Mouse (Mus musculus) forebrain, embryonic 14.5 days (tissue): ENCODE measurements around the gene Pja2. TPM values are rescaled to one million over a fixed set of nuclear protein-coding genes. Genes with fewer than 3 reads are reported as not detected.
A peak's percentile ranks its signal among the peaks of the same experiment; 100 is the strongest.

Source experiments
- ATAC-seq: fragments of 200-750 bp; cut with Nextera tagmentation; 2 replicates; pipeline ENCODE4 v1.8.0; 2017; ENCODE audit warnings: mild to moderate bottlenecking, moderate library complexity
- DNase-seq: peaks from one replicate; pipeline ENCODE4 v3.0.0-alpha.2; 2015; ENCODE audit warnings: low spot score
- H3K27ac ChIP-seq: fragments of 300-500 bp; sonication (generic); 2 replicates; pipeline ENCODE4 v1.5.1; 2014; ENCODE audit warnings: low read depth, mild to moderate bottlenecking, control low read depth, low read length, moderate library complexity
- H3K27me3 ChIP-seq: fragments of 300-500 bp; sonication (generic); replicated peaks from 2 replicates; pipeline ENCODE4 v1.6.1; 2014; ENCODE audit warnings: low read length, control low read depth, mixed read lengths; ENCODE audit not compliant: control insufficient read depth, insufficient read depth
- H3K36me3 ChIP-seq: fragments of 300-500 bp; sonication (generic); 2 replicates; pipeline ENCODE4 v1.6.1; 2014; ENCODE audit warnings: low read length, control low read depth; ENCODE audit not compliant: control insufficient read depth, insufficient read depth
- H3K4me1 ChIP-seq: fragments of 300-500 bp; sonication (generic); 2 replicates; pipeline ENCODE4 v1.6.1; 2014; ENCODE audit warnings: antibody characterized with exemption, low read length, control low read depth; ENCODE audit not compliant: control insufficient read depth, insufficient read depth
- H3K4me2 ChIP-seq: fragments of 300-500 bp; sonication (generic); 2 replicates; pipeline ENCODE4 v1.6.1; 2014; ENCODE audit warnings: mild to moderate bottlenecking, control low read depth, low read length
- H3K4me3 ChIP-seq: fragments of 300-500 bp; sonication (generic); 2 replicates; pipeline ENCODE4 v1.5.1; 2014; ENCODE audit warnings: low read depth, low read length, control low read depth
- H3K9ac ChIP-seq: fragments of 300-500 bp; sonication (generic); 2 replicates; pipeline ENCODE4 v1.6.1; 2014; ENCODE audit warnings: mild to moderate bottlenecking, low read length, control low read depth, moderate library complexity
- H3K9me3 ChIP-seq: fragments of 300-500 bp; sonication (generic); replicated peaks from 2 replicates; pipeline ENCODE4 v1.6.1; 2016; ENCODE audit warnings: low read length, control low read depth, mixed read lengths; ENCODE audit not compliant: control insufficient read depth
- WGBS: fragments of 180-500 bp; shearing (Covaris S2); extraction: QIAGEN DNeasy Blood & Tissue Kit; methylation state at CpG from one replicate; pipeline ENCODE4 v1.1.7; 2014; 5-methylcytosine and 5-hydroxymethylcytosine counted together
- polyA plus RNA-seq: library from polyadenylated mRNA; unstranded; fragments of >200 nt; fragmentation: Nextera tagmentation; extraction: Ambion mirVana; gene quantifications from 2 replicates; pipeline ENCODE4 v1.2.1, GENCODE M21; 2014

The Pja2 gene
- polyA plus RNA-seq, 1 experiment from 2014 or later, result 125 TPM

DNA sequence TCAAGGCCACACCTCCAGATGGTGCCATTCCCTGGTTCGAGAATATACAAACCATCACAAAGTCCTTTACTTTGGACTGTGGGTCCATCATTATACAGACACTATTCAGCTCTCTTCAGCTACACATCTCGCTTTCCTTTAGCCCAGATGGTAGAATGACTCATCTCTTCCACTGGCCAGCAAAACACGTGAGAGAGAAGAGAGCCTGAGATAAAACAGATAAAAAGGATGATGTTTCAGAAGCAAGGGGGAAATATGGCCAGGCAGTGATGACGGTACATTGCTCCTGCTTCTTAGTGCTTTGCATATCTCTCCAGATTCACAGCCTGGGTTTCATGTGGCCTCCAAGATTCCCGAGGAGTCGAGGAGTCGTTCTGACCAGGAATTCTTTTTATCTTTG, 10.0 kb upstream of the Pja2 start:
- WGBS, result 81% methylated on average over 7 of the region's 7 CpGs
- no peak for ATAC-seq

DNA sequence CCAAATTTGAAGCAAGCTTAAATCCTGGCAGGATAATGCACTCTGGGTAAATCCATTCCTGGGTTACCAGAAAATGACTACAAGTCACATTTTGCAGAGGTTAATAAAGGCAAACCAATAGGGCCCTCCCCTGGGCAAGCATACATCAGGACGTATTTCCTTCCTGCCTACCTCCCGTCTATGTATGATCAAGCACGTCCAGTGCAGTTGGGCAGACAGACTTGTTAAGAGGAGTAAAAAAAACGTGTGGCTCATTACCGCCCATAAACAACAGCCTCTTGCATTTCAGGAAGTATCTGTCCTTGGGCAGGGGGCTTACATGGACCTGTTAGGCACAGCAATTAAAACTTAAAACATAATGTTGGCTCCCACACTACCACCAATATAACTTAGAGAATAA, 8.0 kb upstream of the Pja2 start:
- Histone ChIP-seq H3K9ac (no peak overlapping the region), H3K27ac (no peak overlapping the region), H3K4me3 (no peak overlapping the region), H3K36me3 (no peaks in the 10 kb centered on the region), H3K27me3 (no peaks in the 10 kb centered on the region), H3K9me3 (no peaks in the 10 kb centered on the region), H3K4me1 (no peaks in the 10 kb centered on the region), H3K4me2 (no peak overlapping the region)
- no peak for DNase-seq
- ATAC-seq, result no peak
- 74% methylated on average over 5 of the region's 5 CpGs for WGBS

More for the DNA sequence above, 10.0 kb upstream of the Pja2 start:
- no peak overlapping the region for H3K27ac ChIP-seq
- no peak overlapping the region for H3K4me3 ChIP-seq
- no peak overlapping the region for H3K9ac ChIP-seq
- DNase-seq, result no peak
- H3K4me2 ChIP-seq, result no peak overlapping the region
- H3K4me1 ChIP-seq, result no peaks in the 10 kb centered on the region
- H3K9me3 ChIP-seq, result no peaks in the 10 kb centered on the region
- H3K27me3 ChIP-seq, result no peaks in the 10 kb centered on the region
- H3K36me3 ChIP-seq, result no peaks in the 10 kb centered on the region

DNA sequence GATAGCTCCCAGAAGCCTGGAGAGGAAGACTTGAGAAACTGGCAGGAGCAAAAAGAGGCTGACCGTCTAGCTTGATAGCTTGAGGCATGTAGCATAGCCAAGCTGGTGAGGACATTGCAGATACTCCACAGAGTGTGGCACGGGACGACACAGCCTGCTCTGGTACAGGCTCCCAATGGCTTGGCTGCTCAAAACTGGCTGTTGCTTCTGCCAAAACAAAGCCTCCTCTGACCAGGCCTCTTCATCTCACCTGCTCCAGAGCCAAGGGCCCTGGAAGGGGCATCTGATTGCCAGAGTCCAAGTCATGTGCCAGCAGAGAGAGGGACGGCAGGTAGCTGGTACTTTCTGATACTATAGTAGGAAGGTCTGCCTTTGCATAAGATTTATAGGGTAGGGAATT, 5.5 kb upstream of the Pja2 start:
- no peak overlapping the region for H3K4me3 ChIP-seq
- H3K27ac ChIP-seq, result no peak overlapping the region
- H3K9me3 ChIP-seq, result no peaks in the 10 kb centered on the region
- H3K36me3 ChIP-seq, result no peaks in the 10 kb centered on the region
- peaks cover 4% of the 10 kb centered on the region; the same call in 1 of the 2 replicates for H3K4me1 ChIP-seq
- ATAC-seq (no peak), DNase-seq (no peak)
- H3K27me3 ChIP-seq, result no peaks in the 10 kb centered on the region
- H3K9ac ChIP-seq, result no peak overlapping the region
- no peak overlapping the region for H3K4me2 ChIP-seq
- WGBS, result 88% methylated on average over 4 of the region's 4 CpGs

DNA sequence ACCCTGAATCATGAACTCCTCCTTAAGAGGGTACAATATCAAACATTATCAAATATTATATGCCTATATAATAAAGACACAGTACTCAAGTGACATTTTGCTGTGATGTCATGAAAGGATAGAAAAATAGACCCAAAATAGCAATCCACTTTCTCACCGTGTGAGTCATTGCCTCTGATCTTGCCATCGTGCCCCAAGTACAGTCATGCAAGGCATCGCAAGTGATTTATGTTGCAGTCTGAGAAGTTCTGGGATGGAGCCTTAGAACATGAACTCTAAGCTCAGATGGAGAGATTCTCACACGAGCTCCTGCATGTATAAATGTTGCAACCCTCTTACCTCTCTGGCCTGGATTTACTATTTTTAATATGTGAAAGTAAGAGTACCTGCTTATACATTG, 2.2 kb upstream of the Pja2 start:
- Histone ChIP-seq H3K27me3 (no peaks in the 10 kb centered on the region), H3K4me2 (no peak overlapping the region), H3K9ac (no peak overlapping the region), H3K4me1 (peaks cover 9% of the 10 kb centered on the region), H3K27ac (no peak overlapping the region), H3K36me3 (no peaks in the 10 kb centered on the region), H3K9me3 (no peaks in the 10 kb centered on the region), H3K4me3 (no peak overlapping the region)
- ATAC-seq, result no peak
- no peak for DNase-seq
- whole genome bisulfite sequencing, result 92% methylated on average over 4 of the region's 4 CpGs

DNA sequence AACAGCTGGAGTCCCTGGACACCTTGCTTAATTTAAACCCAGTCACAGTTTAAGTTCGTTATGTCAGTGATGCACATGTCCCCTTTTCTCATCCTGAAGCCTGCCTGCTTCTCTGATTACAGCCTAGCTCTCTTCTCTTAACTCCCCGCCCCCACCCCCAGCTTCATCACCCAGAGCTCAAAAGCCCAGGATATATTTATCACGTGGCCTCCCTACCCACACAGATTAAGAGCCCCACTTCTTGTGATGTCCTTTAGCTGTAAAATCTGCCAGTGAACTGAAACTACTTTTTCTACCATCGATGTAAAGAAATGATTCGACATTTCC, 1.0 kb upstream of the Pja2 start:
- Histone ChIP-seq H3K9me3 (no peaks in the 10 kb centered on the region), H3K4me2 (peak overlapping the region; percentile 83), H3K36me3 (no peaks in the 10 kb centered on the region), H3K27me3 (no peaks in the 10 kb centered on the region), H3K9ac (peak overlapping the region; percentile 73), H3K4me3 (peak overlapping the region; percentile 47), H3K27ac (peak overlapping the region; percentile 87), H3K4me1 (peaks cover 9% of the 10 kb centered on the region)
- peak; percentile 44 for DNase-seq
- WGBS, result 20% methylated on average over 5 of the region's 5 CpGs
- no peak for ATAC-seq

DNA sequence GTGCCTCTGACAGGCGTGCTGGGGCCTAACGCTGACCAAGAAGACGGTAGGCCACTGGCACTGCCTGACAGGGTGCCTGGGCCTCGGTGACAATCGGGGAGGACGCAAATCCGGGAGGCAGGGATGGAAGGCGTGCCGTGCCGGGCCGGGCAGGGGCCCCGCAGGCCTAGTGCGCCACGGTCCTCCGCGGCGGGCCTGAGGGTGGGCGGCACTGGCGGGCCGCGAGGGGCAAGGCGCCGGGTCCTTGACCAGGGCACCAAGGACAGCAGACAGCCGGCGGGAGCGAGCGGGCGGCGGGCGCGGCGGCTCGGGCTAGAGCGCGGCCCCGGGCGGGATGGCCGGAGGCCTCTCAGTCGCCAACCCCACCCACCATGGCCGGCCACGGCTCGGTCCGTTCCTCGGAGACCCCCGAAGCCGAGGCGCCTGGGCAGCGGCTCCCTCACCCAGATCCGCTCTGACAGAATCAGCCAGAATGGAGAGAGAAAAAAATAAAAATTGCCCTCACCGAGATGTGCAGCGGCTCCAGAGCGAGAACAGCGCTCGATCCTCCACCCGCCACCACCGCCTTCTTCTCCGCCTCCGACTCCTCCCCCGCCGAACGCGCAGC, 322 bp downstream of the Pja2 start:
- Histone ChIP-seq H3K4me3 (peak overlapping the region; percentile 100), H3K4me2 (peak overlapping the region; percentile 61), H3K9me3 (no peaks in the 10 kb centered on the region), H3K27me3 (no peaks in the 10 kb centered on the region), H3K27ac (peak overlapping the region; percentile 98), H3K36me3 (no peaks in the 10 kb centered on the region), H3K9ac (peak overlapping the region; percentile 98), H3K4me1 (peaks cover 9% of the 10 kb centered on the region)
- DNase-seq (peak; percentile 34), ATAC-seq (peak; percentile 30)
- WGBS, result under 1% methylated on average over 42 of the region's 62 CpGs

DNA sequence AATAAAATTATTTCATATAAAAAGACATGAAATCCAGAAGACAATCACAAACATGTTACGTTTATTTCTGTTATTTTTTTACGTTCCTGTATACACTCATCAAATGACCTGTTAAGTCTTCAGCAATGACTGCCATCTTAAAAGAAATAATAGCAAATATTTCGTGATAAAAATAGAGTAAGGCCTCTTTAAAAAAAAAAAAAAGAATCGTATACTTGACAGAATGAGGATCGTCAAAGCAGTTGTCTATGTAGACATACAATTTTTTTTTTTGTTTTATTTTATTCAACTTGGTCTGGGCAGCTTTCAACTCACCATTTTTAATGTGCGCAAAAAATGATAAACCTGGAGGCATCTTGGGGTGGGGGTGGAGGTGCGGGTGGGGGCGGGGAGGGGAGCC, 831 bp downstream of the Pja2 start:
- Histone ChIP-seq H3K27ac (peak overlapping the region; percentile 98), H3K36me3 (no peaks in the 10 kb centered on the region), H3K9me3 (no peaks in the 10 kb centered on the region), H3K9ac (peak overlapping the region; percentile 98), H3K27me3 (no peaks in the 10 kb centered on the region), H3K4me3 (peak overlapping the region; percentile 100), H3K4me2 (peak overlapping the region; percentile 61), H3K4me1 (peaks cover 9% of the 10 kb centered on the region)
- no peak for ATAC-seq
- peak; percentile 10 for DNase-seq
- WGBS, result 23% methylated on average over 8 of the region's 8 CpGs

DNA sequence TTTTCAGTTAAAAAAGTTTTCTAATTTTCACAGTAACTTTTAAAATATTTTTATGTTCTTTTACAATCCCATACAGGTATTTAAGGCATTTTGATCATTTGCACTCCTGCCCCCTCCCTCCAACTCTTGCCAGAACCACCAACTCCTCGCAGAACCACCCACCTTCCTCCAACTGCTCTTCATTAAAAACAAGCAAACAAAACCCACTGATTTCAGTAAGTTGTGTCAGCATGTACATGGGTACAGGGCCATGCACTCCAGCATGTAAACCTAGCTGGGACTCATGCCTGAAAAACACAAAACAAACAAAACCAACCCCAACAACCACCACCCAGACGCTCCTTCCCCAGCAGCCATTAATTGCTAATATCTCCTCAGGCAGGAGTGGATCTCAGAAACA, 7.2 kb downstream of the Pja2 start:
- Histone ChIP-seq H3K9ac (no peak overlapping the region), H3K9me3 (no peaks in the 10 kb centered on the region), H3K4me2 (no peak overlapping the region), H3K27me3 (no peaks in the 10 kb centered on the region), H3K36me3 (no peaks in the 10 kb centered on the region), H3K4me1 (no peaks in the 10 kb centered on the region), H3K27ac (no peak overlapping the region), H3K4me3 (no peak overlapping the region)
- WGBS, result 82% methylated on average over 2 of the region's 2 CpGs
- ATAC-seq (no peak), DNase-seq (no peak)

DNA sequence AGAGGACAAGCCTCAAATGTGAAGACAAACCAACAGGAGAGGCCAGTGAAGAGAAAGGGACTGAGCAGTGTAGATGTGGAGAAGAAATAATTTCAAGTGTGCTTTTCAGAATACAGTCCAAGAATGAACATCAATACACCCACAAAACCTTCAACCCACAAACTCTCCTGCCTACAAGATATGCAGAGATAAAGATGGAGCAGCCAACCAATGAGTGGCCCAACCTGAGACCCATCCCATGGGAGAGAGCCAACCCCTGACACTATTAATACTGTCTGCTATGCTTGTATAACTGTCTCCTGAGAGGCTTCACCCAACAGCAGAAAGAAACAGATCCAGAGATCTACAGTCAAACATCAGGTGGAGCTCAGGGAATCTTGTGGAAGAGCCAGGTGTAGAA, 16.3 kb downstream of the Pja2 start:
- no peaks in the 10 kb centered on the region for H3K9me3 ChIP-seq
- H3K4me3 ChIP-seq, result no peak overlapping the region
- no peak overlapping the region for H3K9ac ChIP-seq
- H3K27ac ChIP-seq, result no peak overlapping the region
- no peak for DNase-seq
- H3K4me1 ChIP-seq, result no peaks in the 10 kb centered on the region
- no peaks in the 10 kb centered on the region for H3K27me3 ChIP-seq
- ATAC-seq, result no peak
- H3K4me2 ChIP-seq, result no peak overlapping the region
- H3K36me3 ChIP-seq, result peaks cover 10% of the 10 kb centered on the region
